Mouse (Mus musculus) liver, embryonic 11.5 days (tissue): Measurements from ENCODE around the gene Zfp710. TPM values are rescaled to one million over a fixed set of nuclear protein-coding genes. Genes with fewer than 3 reads are reported as not detected.
"Not testable (repeated sequence)": the region's sequence is repeated elsewhere in the genome, so short reads cannot be mapped to it uniquely, and the experiment has no call there.

Experiments used
- ATAC-seq: fragments of 200-750 bp; cut with Nextera tagmentation; replicated peaks from 2 replicates; pipeline ENCODE4 v1.8.0; 2017; ENCODE audit warnings: moderate number of reproducible peaks, mild to moderate bottlenecking, moderate TSS enrichment, moderate library complexity; ENCODE audit not compliant: low FRiP score
- DNase-seq: peaks from one replicate; pipeline ENCODE4 v3.0.0-alpha.2; 2017; ENCODE audit warnings: low spot score
- H3K27ac ChIP-seq: fragments of 300-500 bp; sonication (generic); 2 replicates; pipeline ENCODE4 v1.5.1; 2014; ENCODE audit warnings: mild to moderate bottlenecking, low read depth, low read length, control low read depth
- H3K27me3 ChIP-seq: fragments of 300-500 bp; sonication (generic); replicated peaks from 2 replicates; pipeline ENCODE4 v1.6.1; 2014; ENCODE audit warnings: low read length, mixed read lengths; ENCODE audit not compliant: control insufficient read depth, insufficient read depth
- H3K36me3 ChIP-seq: fragments of 300-500 bp; sonication (generic); 2 replicates; pipeline ENCODE4 v1.6.1; 2014; ENCODE audit warnings: mild to moderate bottlenecking, low read length, moderate library complexity, mixed read lengths; ENCODE audit not compliant: control insufficient read depth, insufficient read depth
- H3K4me1 ChIP-seq: fragments of 300-500 bp; sonication (generic); replicated peaks from 2 replicates; pipeline ENCODE4 v1.6.1; 2014; ENCODE audit warnings: low read length, mixed read lengths; ENCODE audit not compliant: control insufficient read depth, insufficient read depth
- H3K4me2 ChIP-seq: fragments of 300-500 bp; sonication (generic); 2 replicates; pipeline ENCODE4 v1.6.1; 2014; ENCODE audit warnings: mild to moderate bottlenecking, control low read depth, moderate library complexity
- H3K4me3 ChIP-seq: fragments of 300-500 bp; sonication (generic); 2 replicates; pipeline ENCODE4 v1.5.1; 2014; ENCODE audit warnings: low read depth, low read length, control low read depth
- H3K9ac ChIP-seq: fragments of 300-500 bp; sonication (generic); 2 replicates; pipeline ENCODE4 v1.6.1; 2014; ENCODE audit warnings: low read depth, low read length, control low read depth
- H3K9me3 ChIP-seq: fragments of 300-500 bp; sonication (generic); 2 replicates; pipeline ENCODE4 v1.6.1; 2016; ENCODE audit warnings: low read length, inconsistent platforms, mixed read lengths; ENCODE audit not compliant: control insufficient read depth
- WGBS: fragments of 180-500 bp; shearing (Covaris S2); extraction: QIAGEN DNeasy Blood & Tissue Kit; methylation state at CpG from one replicate; pipeline ENCODE4 v1.1.7; 2014; 5-methylcytosine and 5-hydroxymethylcytosine counted together
- polyA plus RNA-seq: library from polyadenylated mRNA; unstranded; fragments of >200 nt; fragmentation: Nextera tagmentation; extraction: Ambion mirVana; gene quantifications from 2 replicates; pipeline ENCODE4 v1.2.1, GENCODE M21; 2014

Gene Zfp710
- polyA plus RNA-seq, 1 experiment from 2014 or later: 11.8 TPM

GRCm38 (mm10) chr7:80047041-80047440 lies 22.4 kb downstream of the Zfp710 start:
- H3K27ac ChIP-seq: no peak overlapping the region
- 75% methylated on average over 4 of the region's 4 CpGs for WGBS
- peaks cover 41% of the 10 kb centered on the region for H3K4me1 ChIP-seq

GRCm38 (mm10) chr7:80049746-80050145 lies 25.1 kb downstream of the Zfp710 start:
- no peak overlapping the region for H3K4me3 ChIP-seq
- no peak overlapping the region for H3K4me2 ChIP-seq
- peaks cover 41% of the 10 kb centered on the region for H3K4me1 ChIP-seq
- H3K27ac ChIP-seq: no peak overlapping the region
- WGBS: 55% methylated on average over 2 of the region's 2 CpGs
- no peaks in the 10 kb centered on the region for H3K27me3 ChIP-seq
- DNase-seq (no peak), ATAC-seq (no peak)
- no peaks in the 10 kb centered on the region for H3K36me3 ChIP-seq
- H3K9me3 ChIP-seq: no peaks in the 10 kb centered on the region
- no peak overlapping the region for H3K9ac ChIP-seq

More at GRCm38 (mm10) chr7:80047041-80047440, 22.4 kb downstream of the Zfp710 start:
- ATAC-seq (no peak), DNase-seq (no peak)
- Histone ChIP-seq H3K9me3 (no peaks in the 10 kb centered on the region), H3K27me3 (no peaks in the 10 kb centered on the region), H3K4me3 (no peak overlapping the region), H3K4me2 (no peak overlapping the region), H3K36me3 (no peaks in the 10 kb centered on the region), H3K9ac (no peak overlapping the region)

- H3K36me3 ChIP-seq, H3K4me3 ChIP-seq, ATAC-seq, H3K9ac ChIP-seq, H3K9me3 ChIP-seq, H3K27me3 ChIP-seq, H3K4me2 ChIP-seq, DNase-seq, H3K27ac ChIP-seq: not testable (repeated sequence)
- peaks cover 36% of the 10 kb centered on the region for H3K4me1 ChIP-seq
- WGBS: 97% methylated on average over 1 of the region's 1 CpGs
Measured at GRCm38 (mm10) chr7:80050382-80050781, 25.8 kb downstream of the Zfp710 start.

GRCm38 (mm10) chr7:80051835-80052234 lies 27.2 kb downstream of the Zfp710 start:
- ATAC-seq (0 out of 2 replicates have a peak, but pooled peaks have one; percentile 15), DNase-seq (no peak)
- no peaks in the 10 kb centered on the region for H3K9me3 ChIP-seq
- H3K9ac ChIP-seq: no peak overlapping the region
- no peaks in the 10 kb centered on the region for H3K36me3 ChIP-seq
- WGBS: 73% methylated on average over 6 of the region's 6 CpGs
- peaks cover 46% of the 10 kb centered on the region for H3K4me1 ChIP-seq
- H3K27me3 ChIP-seq: no peaks in the 10 kb centered on the region
- no peak overlapping the region for H3K4me3 ChIP-seq
- H3K27ac ChIP-seq: no peak overlapping the region
- H3K4me2 ChIP-seq: no peak overlapping the region

GRCm38 (mm10) chr7:80052261-80052660 lies 27.6 kb downstream of the Zfp710 start:
- 65% methylated on average over 11 of the region's 11 CpGs for WGBS
- Histone ChIP-seq H3K4me1 (peaks cover 46% of the 10 kb centered on the region), H3K9me3 (no peaks in the 10 kb centered on the region), H3K27ac (no peak overlapping the region), H3K4me3 (no peak overlapping the region), H3K27me3 (no peaks in the 10 kb centered on the region), H3K36me3 (no peaks in the 10 kb centered on the region), H3K4me2 (no peak overlapping the region), H3K9ac (no peak overlapping the region)
- ATAC-seq: no peak
- DNase-seq: no peak

- H3K4me1 ChIP-seq: peaks cover 49% of the 10 kb centered on the region
- DNase-seq: no peak
Measured at GRCm38 (mm10) chr7:80053147-80053546, 28.5 kb downstream of the Zfp710 start.

GRCm38 (mm10) chr7:80055781-80056180 lies 31.2 kb downstream of the Zfp710 start:
- no peak overlapping the region for H3K27ac ChIP-seq

More at GRCm38 (mm10) chr7:80053147-80053546, 28.5 kb downstream of the Zfp710 start:
- no peak for ATAC-seq
- Histone ChIP-seq H3K4me3 (no peak overlapping the region), H3K27me3 (no peaks in the 10 kb centered on the region), H3K36me3 (no peaks in the 10 kb centered on the region), H3K4me2 (no peak overlapping the region), H3K9ac (no peak overlapping the region), H3K27ac (no peak overlapping the region), H3K9me3 (no peaks in the 10 kb centered on the region)
- WGBS: 84% methylated on average over 9 of the region's 9 CpGs

GRCm38 (mm10) chr7:80057002-80057691 lies 32.5 kb downstream of the Zfp710 start:
- ATAC-seq: peak; percentile 39; the same call in 1 of the 2 replicates
- H3K4me2 ChIP-seq: peak overlapping the region; percentile 35
- H3K9me3 ChIP-seq: no peaks in the 10 kb centered on the region
- H3K27me3 ChIP-seq: no peaks in the 10 kb centered on the region
- peaks cover 49% of the 10 kb centered on the region for H3K4me1 ChIP-seq
- 52% methylated on average over 4 of the region's 4 CpGs for WGBS
- DNase-seq: no peak
- peak overlapping the region; percentile 77 for H3K27ac ChIP-seq
- H3K36me3 ChIP-seq: no peaks in the 10 kb centered on the region
- H3K9ac ChIP-seq: peak overlapping the region; percentile 21; the same call in 1 of the 2 replicates
- no peak overlapping the region for H3K4me3 ChIP-seq

More at GRCm38 (mm10) chr7:80055781-80056180, 31.2 kb downstream of the Zfp710 start:
- Histone ChIP-seq H3K36me3 (no peaks in the 10 kb centered on the region), H3K9me3 (no peaks in the 10 kb centered on the region), H3K4me2 (no peak overlapping the region), H3K27me3 (no peaks in the 10 kb centered on the region), H3K4me3 (no peak overlapping the region), H3K9ac (no peak overlapping the region), H3K4me1 (peaks cover 54% of the 10 kb centered on the region)
- no peak for ATAC-seq
- DNase-seq: no peak
- 63% methylated on average over 12 of the region's 12 CpGs for WGBS

- no peak for ATAC-seq
- no peak overlapping the region for H3K4me3 ChIP-seq
Measured at GRCm38 (mm10) chr7:80057781-80058180, 33.2 kb downstream of the Zfp710 start.

More at GRCm38 (mm10) chr7:80057781-80058180, 33.2 kb downstream of the Zfp710 start:
- Histone ChIP-seq H3K27ac (peak overlapping the region; percentile 77), H3K27me3 (no peaks in the 10 kb centered on the region), H3K4me2 (peak overlapping the region; percentile 35; the same call in 1 of the 2 replicates), H3K36me3 (no peaks in the 10 kb centered on the region), H3K9me3 (no peaks in the 10 kb centered on the region), H3K4me1 (peaks cover 45% of the 10 kb centered on the region), H3K9ac (no peak overlapping the region)
- 64% methylated on average over 14 of the region's 14 CpGs for WGBS
- DNase-seq: no peak
